Mouse (Mus musculus) midbrain, embryonic 13.5 days (tissue): Measurements from ENCODE around the gene Rnf26. TPM values are rescaled to one million over a fixed set of nuclear protein-coding genes. Genes with fewer than 3 reads are reported as not detected.
A peak's percentile ranks its signal among the peaks of the same experiment; 100 is the strongest.

ENCODE experiments used
- ATAC-seq: fragments of 200-750 bp; cut with Nextera tagmentation; 2 replicates; pipeline ENCODE4 v1.8.0; 2017; ENCODE audit warnings: mild to moderate bottlenecking, moderate TSS enrichment, moderate library complexity
- H3K27ac ChIP-seq: fragments of 300-500 bp; sonication (generic); 2 replicates; pipeline ENCODE4 v1.5.1; 2015; ENCODE audit warnings: inconsistent platforms, mild to moderate bottlenecking, moderate library complexity
- H3K27me3 ChIP-seq: fragments of 300-500 bp; sonication (generic); 2 replicates; pipeline ENCODE4 v1.6.1; 2015; ENCODE audit warnings: mild to moderate bottlenecking, inconsistent platforms
- H3K36me3 ChIP-seq: fragments of 300-500 bp; sonication (generic); 2 replicates; pipeline ENCODE4 v1.6.1; 2015; ENCODE audit warnings: mild to moderate bottlenecking, inconsistent platforms
- H3K4me1 ChIP-seq: fragments of 300-500 bp; sonication (generic); replicated peaks from 2 replicates; pipeline ENCODE4 v1.6.1; 2015; ENCODE audit warnings: inconsistent platforms
- H3K4me2 ChIP-seq: fragments of 300-500 bp; sonication (generic); replicated peaks from 2 replicates; pipeline ENCODE4 v1.6.1; 2015; ENCODE audit warnings: moderate library complexity, mild to moderate bottlenecking, inconsistent platforms
- H3K4me3 ChIP-seq: fragments of 300-500 bp; sonication (generic); replicated peaks from 2 replicates; pipeline ENCODE4 v1.5.1; 2015; ENCODE audit warnings: mild to moderate bottlenecking, inconsistent platforms
- H3K9ac ChIP-seq: fragments of 300-500 bp; sonication (generic); replicated peaks from 2 replicates; pipeline ENCODE4 v1.6.1; 2015; ENCODE audit warnings: mild to moderate bottlenecking, inconsistent platforms
- H3K9me3 ChIP-seq: fragments of 300-500 bp; sonication (generic); 2 replicates; pipeline ENCODE4 v1.6.1; 2016; ENCODE audit warnings: mild to moderate bottlenecking, inconsistent platforms
- WGBS: fragments of 180-500 bp; shearing (Covaris S2); methylation state at CpG from one replicate; pipeline ENCODE4 v1.1.7; 2015; 5-methylcytosine and 5-hydroxymethylcytosine counted together
- polyA plus RNA-seq: library from polyadenylated mRNA; unstranded; fragments of >200 nt; fragmentation: Nextera tagmentation; extraction: Ambion mirVana; gene quantifications from 2 replicates; pipeline ENCODE4 v1.2.1, GENCODE M21; 2015

The Rnf26 gene
- polyA plus RNA-seq, 1 experiment from 2014 or later, result 32.7 TPM

DNA sequence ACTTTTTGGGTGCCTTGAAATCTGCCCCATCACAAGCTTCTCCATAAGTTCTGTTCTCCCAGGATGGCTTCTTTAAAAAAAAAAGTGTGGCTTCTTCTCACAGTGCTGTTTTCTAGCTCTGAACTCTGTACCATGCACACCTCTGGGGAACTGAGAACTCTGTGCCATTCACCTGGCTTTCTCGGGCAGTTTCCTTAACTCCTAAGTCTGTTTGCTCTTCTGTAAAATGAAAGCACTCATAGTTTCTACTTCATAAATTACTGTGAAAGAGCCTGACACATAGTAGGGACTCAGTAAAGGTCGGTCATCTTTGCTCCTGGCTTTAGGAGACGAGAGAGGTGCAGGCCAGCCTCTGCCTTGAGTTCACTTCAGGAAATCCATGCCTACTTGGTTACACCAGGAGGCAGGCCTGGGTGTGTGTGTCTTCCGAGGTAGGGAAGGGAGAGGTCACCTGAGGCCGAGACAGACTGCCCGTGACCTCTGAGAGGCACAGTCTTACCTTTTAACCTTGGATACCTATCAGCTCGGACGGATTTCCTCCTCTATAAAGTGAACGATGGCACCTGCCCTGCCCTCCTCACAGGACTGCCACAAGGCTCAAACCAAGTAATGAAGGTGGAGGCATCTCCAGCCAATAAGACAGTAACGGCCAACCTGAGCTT is 35.0 kb downstream of the Rnf26 start:
- H3K9me3 ChIP-seq, result no peaks in the 10 kb centered on the region
- no peaks in the 10 kb centered on the region for H3K36me3 ChIP-seq
- H3K27me3 ChIP-seq, result peaks cover 23% of the 10 kb centered on the region
- H3K9ac ChIP-seq, result no peak overlapping the region
- H3K4me1 ChIP-seq, result peaks cover 32% of the 10 kb centered on the region
- H3K27ac ChIP-seq, result no peak overlapping the region
- H3K4me2 ChIP-seq, result no peak overlapping the region
- H3K4me3 ChIP-seq, result no peak overlapping the region
- ATAC-seq, result no peak
- 87% methylated on average over 10 of the region's 10 CpGs for WGBS

GRCm38 (mm10) chr9:44077266-44077910 is 35.9 kb downstream of the Rnf26 start:
- no peaks in the 10 kb centered on the region for H3K9me3 ChIP-seq
- WGBS, result 88% methylated on average over 11 of the region's 11 CpGs
- no peak overlapping the region for H3K27ac ChIP-seq
- no peaks in the 10 kb centered on the region for H3K36me3 ChIP-seq
- no peak overlapping the region for H3K4me3 ChIP-seq
- H3K4me2 ChIP-seq, result no peak overlapping the region
- peaks cover 41% of the 10 kb centered on the region for H3K4me1 ChIP-seq
- peaks cover 15% of the 10 kb centered on the region for H3K27me3 ChIP-seq
- H3K9ac ChIP-seq, result no peak overlapping the region
- ATAC-seq, result no peak

- 10% methylated on average over 5 of the region's 5 CpGs for WGBS
- H3K36me3 ChIP-seq, result no peaks in the 10 kb centered on the region
- H3K9me3 ChIP-seq, result no peaks in the 10 kb centered on the region
- no peak overlapping the region for H3K4me2 ChIP-seq
- peaks cover 9% of the 10 kb centered on the region; the same call in 1 of the 2 replicates for H3K27me3 ChIP-seq
- ATAC-seq, result no peak
- H3K27ac ChIP-seq, result no peak overlapping the region
- H3K4me3 ChIP-seq, result no peak overlapping the region
- peaks cover 47% of the 10 kb centered on the region for H3K4me1 ChIP-seq
- H3K9ac ChIP-seq, result no peak overlapping the region
Observed at GRCm38 (mm10) chr9:44076764-44077120, 36.6 kb downstream of the Rnf26 start.

GRCm38 (mm10) chr9:44075996-44076763 is 37.1 kb downstream of the Rnf26 start:
- no peak overlapping the region for H3K4me3 ChIP-seq
- no peak overlapping the region for H3K27ac ChIP-seq
- H3K27me3 ChIP-seq, result peaks cover 9% of the 10 kb centered on the region; the same call in 1 of the 2 replicates
- H3K4me2 ChIP-seq, result no peak overlapping the region
- H3K9me3 ChIP-seq, result no peaks in the 10 kb centered on the region
- 67% methylated on average over 16 of the region's 16 CpGs for WGBS
- ATAC-seq, result no peak
- H3K9ac ChIP-seq, result no peak overlapping the region
- peaks cover 48% of the 10 kb centered on the region for H3K4me1 ChIP-seq
- no peaks in the 10 kb centered on the region for H3K36me3 ChIP-seq

GRCm38 (mm10) chr9:44075276-44075995 is 37.9 kb downstream of the Rnf26 start:
- peaks cover 52% of the 10 kb centered on the region for H3K4me1 ChIP-seq
- H3K9ac ChIP-seq, result no peak overlapping the region
- WGBS, result 74% methylated on average over 24 of the region's 24 CpGs
- no peak overlapping the region for H3K27ac ChIP-seq
- no peak overlapping the region for H3K4me3 ChIP-seq
- no peak overlapping the region for H3K4me2 ChIP-seq
- no peak for ATAC-seq
- no peaks in the 10 kb centered on the region for H3K9me3 ChIP-seq
- H3K27me3 ChIP-seq, result peaks cover 14% of the 10 kb centered on the region; the same call in 1 of the 2 replicates
- no peaks in the 10 kb centered on the region for H3K36me3 ChIP-seq

- Histone ChIP-seq H3K4me1 (peaks cover 52% of the 10 kb centered on the region), H3K9ac (no peak overlapping the region), H3K27ac (no peak overlapping the region), H3K9me3 (no peaks in the 10 kb centered on the region), H3K36me3 (no peaks in the 10 kb centered on the region), H3K4me3 (no peak overlapping the region), H3K27me3 (peaks cover 19% of the 10 kb centered on the region), H3K4me2 (no peak overlapping the region)
- no peak for ATAC-seq
- WGBS, result 62% methylated on average over 9 of the region's 9 CpGs
Observed at GRCm38 (mm10) chr9:44074395-44075275, 38.7 kb downstream of the Rnf26 start.

DNA sequence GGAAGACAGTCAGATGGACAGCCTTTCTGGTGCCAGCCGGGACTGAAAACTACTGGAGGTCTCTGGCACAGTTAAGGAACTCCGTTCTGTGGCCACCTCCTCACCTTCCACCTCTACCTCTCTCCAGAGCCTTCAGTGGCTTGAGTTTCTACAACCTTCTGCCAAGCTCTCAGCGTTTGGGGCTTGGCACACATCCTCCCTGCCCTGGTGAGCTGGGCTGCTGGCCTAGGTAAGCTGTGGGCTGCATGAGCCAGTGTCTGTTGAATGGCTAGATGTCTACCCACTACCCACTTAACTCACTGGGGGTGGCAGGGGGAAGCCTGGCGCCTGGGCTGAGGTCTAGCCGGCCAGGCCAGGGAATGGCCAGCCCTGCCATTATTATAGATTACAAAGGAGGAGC is 40.2 kb downstream of the Rnf26 start:
- ATAC-seq, result no peak
- H3K4me2 ChIP-seq, result peak overlapping the region; percentile 32
- no peaks in the 10 kb centered on the region for H3K36me3 ChIP-seq
- no peak overlapping the region for H3K4me3 ChIP-seq
- H3K4me1 ChIP-seq, result peaks cover 39% of the 10 kb centered on the region
- no peaks in the 10 kb centered on the region for H3K9me3 ChIP-seq
- WGBS, result 52% methylated on average over 5 of the region's 5 CpGs
- H3K9ac ChIP-seq, result no peak overlapping the region
- H3K27me3 ChIP-seq, result peaks cover 22% of the 10 kb centered on the region
- H3K27ac ChIP-seq, result peak overlapping the region; percentile 68; the same call in 1 of the 2 replicates

DNA sequence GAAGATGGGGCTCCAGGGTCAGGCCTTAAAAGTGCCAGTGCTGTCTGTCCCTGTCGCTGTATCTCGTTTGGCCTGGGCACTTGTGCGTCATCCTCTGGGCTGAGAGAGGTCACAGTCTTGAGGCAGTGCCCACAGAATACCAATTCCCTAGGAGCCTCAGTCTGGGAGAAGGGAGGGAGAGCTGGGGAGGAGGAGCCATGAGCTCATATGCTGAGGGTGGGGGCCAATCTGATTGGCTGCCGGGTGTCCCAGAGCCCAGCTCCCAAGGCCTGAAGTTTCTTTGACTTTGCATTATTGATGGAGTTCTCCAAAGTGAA is 40.8 kb downstream of the Rnf26 start:
- Histone ChIP-seq H3K9ac (peak overlapping the region; percentile 28; the same call in 1 of the 2 replicates), H3K4me1 (peaks cover 39% of the 10 kb centered on the region)
- 11% methylated on average over 4 of the region's 4 CpGs for WGBS

GRCm38 (mm10) chr9:44071914-44072598 is 41.3 kb downstream of the Rnf26 start:
- WGBS, result 16% methylated on average over 11 of the region's 11 CpGs
- Histone ChIP-seq H3K4me2 (peak overlapping the region; percentile 32), H3K27me3 (peaks cover 16% of the 10 kb centered on the region), H3K9ac (peak overlapping the region; percentile 28; the same call in 1 of the 2 replicates), H3K27ac (peak overlapping the region; percentile 68), H3K4me3 (0 out of 2 replicates have a peak overlapping the region, but pooled peaks have one; percentile 11), H3K4me1 (peaks cover 43% of the 10 kb centered on the region), H3K36me3 (no peaks in the 10 kb centered on the region), H3K9me3 (no peaks in the 10 kb centered on the region)
- peak; percentile 61 for ATAC-seq

More for the DNA sequence above, 40.8 kb downstream of the Rnf26 start:
- Histone ChIP-seq H3K9me3 (no peaks in the 10 kb centered on the region), H3K4me3 (0 out of 2 replicates have a peak overlapping the region, but pooled peaks have one; percentile 11), H3K4me2 (peak overlapping the region; percentile 32), H3K36me3 (no peaks in the 10 kb centered on the region), H3K27ac (peak overlapping the region; percentile 68), H3K27me3 (peaks cover 19% of the 10 kb centered on the region)
- 0 out of 2 replicates have a peak, but pooled peaks have one; percentile 46 for ATAC-seq

GRCm38 (mm10) chr9:44070844-44071231 is 42.5 kb downstream of the Rnf26 start:
- Histone ChIP-seq H3K9ac (no peak overlapping the region), H3K9me3 (no peaks in the 10 kb centered on the region), H3K27me3 (peaks cover 12% of the 10 kb centered on the region), H3K27ac (no peak overlapping the region), H3K36me3 (no peaks in the 10 kb centered on the region), H3K4me1 (peaks cover 38% of the 10 kb centered on the region), H3K4me2 (no peak overlapping the region), H3K4me3 (no peak overlapping the region)
- ATAC-seq, result no peak
- WGBS, result 51% methylated on average over 8 of the region's 8 CpGs
